Mouse (Mus musculus): ENCODE measurements at regions not wholly inside any gene's neighbourhood (a gene's known extent, or its start where the extent isn't known, plus 50 kb on each side); places are given as distances from the start of the nearest gene placed in this dataset.

- DNase-seq (ENCODE audit: low spot score) = no peak
Measured at GRCm38 (mm10) chr8:26287665-26288064, 168.3 kb downstream of the Gm45692 start.

GRCm38 (mm10) chr8:26288163-26288562, 168.8 kb downstream of the Gm45692 start:
- DNase-seq (ENCODE audit: low spot score) = no peak

- no peak for DNase-seq (ENCODE audit: low spot score)
Measured at GRCm38 (mm10) chr8:26298066-26298804, 178.9 kb downstream of the Gm45692 start.

DNA sequence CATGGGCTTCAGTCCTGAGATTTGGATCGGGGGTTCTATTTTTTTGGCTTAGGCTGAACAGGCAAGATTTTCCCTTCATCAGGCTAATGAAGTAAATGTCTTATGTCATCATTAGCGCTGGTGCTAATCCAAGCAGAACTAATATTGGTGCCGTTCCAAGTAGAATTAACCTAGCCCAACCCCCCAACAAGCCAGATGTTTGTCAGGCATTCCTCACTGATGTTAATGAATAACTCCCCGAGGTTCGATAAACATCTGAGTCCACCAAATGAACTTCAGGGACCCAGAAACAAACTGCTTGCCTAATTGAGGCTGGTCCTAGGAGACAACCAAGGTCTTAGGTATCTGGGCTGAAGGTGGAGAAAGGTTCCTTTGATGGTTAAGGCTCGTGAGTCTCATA, 180.9 kb downstream of the Gm45692 start:
- no peak for DNase-seq (ENCODE audit: low spot score)

GRCm38 (mm10) chr8:26301961-26302360, 182.6 kb downstream of the Gm45692 start:
- no peak for DNase-seq (ENCODE audit: low spot score)

- no peak for DNase-seq (ENCODE audit: low spot score)
Measured at GRCm38 (mm10) chr8:26304566-26304965, 185.2 kb downstream of the Gm45692 start.

GRCm38 (mm10) chr8:26305061-26305879, 185.9 kb downstream of the Gm45692 start:
- DNase-seq (ENCODE audit: low spot score) = no peak

- DNase-seq (ENCODE audit: low spot score) = no peak
Measured at GRCm38 (mm10) chr8:26308121-26308641, 188.8 kb downstream of the Gm45692 start.

GRCm38 (mm10) chr8:26309764-26310163, 190.4 kb downstream of the Gm45692 start:
- DNase-seq (ENCODE audit: low spot score) = no peak

- no peak for DNase-seq (ENCODE audit: low spot score)
Measured at GRCm38 (mm10) chr8:26323606-26324350, 204.4 kb downstream of the Gm45692 start.

- DNase-seq (ENCODE audit: low spot score) = no peak
Measured at GRCm38 (mm10) chr8:26324606-26325005, 205.3 kb downstream of the Gm45692 start.

- DNase-seq (ENCODE audit: low spot score) = no peak
Measured at GRCm38 (mm10) chr8:26329813-26330212, 210.5 kb downstream of the Gm45692 start.

- DNase-seq (ENCODE audit: low spot score) = no peak
Measured at GRCm38 (mm10) chr8:26336906-26337650, 217.7 kb downstream of the Gm45692 start.

- peak; percentile 8 for DNase-seq (ENCODE audit: low spot score)
Measured at GRCm38 (mm10) chr8:26345078-26345477, 225.7 kb downstream of the Gm45692 start.

- no peak for DNase-seq (ENCODE audit: low spot score)
Measured at GRCm38 (mm10) chr8:26349231-26349630, 229.9 kb downstream of the Gm45692 start.

- no peak for DNase-seq (ENCODE audit: low spot score)
Measured at GRCm38 (mm10) chr8:26349854-26350253, 230.5 kb downstream of the Gm45692 start.

- no peak for DNase-seq (ENCODE audit: low spot score)
Measured at GRCm38 (mm10) chr8:26350616-26351015, 231.3 kb downstream of the Gm45692 start.

GRCm38 (mm10) chr8:26351643-26352540, 232.6 kb downstream of the Gm45692 start:
- DNase-seq (ENCODE audit: low spot score) = peak; percentile 2

GRCm38 (mm10) chr8:26352541-26353010, 233.2 kb downstream of the Gm45692 start:
- no peak for DNase-seq (ENCODE audit: low spot score)

DNA sequence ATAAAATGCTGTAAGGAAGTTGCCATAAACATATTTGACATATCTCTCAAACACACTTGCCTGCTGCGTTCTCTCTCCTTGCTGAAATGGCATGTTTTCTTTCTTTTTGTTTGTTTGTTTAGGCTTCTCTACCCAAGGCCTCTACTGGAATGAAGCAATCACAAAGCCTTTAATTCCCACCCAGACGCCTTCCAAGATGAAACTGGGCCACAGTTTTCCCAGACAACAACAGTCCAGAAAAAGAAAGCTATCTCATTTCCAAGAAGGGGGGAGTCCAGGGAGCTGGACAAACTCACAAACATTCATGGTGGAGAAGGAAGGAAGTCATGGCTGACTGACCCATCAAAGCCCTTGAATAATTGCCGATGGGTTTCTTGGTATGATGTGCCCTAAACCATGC, 234.1 kb downstream of the Gm45692 start:
- no peak for DNase-seq (ENCODE audit: low spot score)
